Mouse (Mus musculus) embryo, embryonic 10 days (tissue): ENCODE results near the gene Fgfr2.

Source experiments
- DNase-seq: peaks from one replicate; pipeline ENCODE4 v3.0.0-alpha.2; 2015; ENCODE audit warnings: low spot score

Fgfr2 gene

DNA sequence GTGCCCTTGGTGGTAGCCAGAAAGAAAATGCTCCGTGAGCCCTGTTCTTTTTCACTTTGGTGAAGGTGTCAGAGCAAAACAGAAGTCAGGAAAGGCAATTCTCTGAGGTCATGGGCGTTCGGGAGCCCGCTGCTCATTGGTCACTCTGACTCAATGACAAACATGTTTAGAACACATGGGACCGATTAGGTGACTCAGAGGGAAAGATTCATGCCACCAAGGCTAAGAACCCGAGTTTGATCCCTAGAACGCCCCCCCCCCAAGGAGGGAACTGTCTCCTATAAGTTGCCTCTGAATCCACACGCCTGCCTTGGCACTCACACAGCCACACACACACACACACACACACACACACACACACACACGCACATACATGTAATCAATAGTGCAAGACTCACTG is 2329.5 kb downstream of the Fgfr2 start:
- no peak for DNase-seq

DNA sequence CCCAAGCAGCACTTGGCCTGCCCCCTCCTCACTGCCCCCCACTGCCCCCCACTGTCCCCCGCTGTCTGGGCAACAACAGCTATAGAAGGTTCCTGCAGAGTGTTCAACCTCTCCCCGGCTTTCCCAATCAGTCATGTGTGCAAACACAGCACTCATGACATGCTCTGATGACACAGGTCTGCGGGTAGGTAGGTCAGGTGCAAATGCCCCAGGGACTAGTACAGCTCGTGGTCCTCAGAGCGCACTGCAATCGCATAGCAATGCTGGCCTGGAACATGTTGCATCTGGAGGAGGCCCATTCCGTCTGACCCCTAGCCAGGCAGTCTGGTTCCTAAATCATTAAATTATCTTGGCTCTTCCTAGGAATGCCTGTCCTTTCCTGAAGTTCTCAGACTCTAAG is 2333.7 kb downstream of the Fgfr2 start:
- DNase-seq, result no peak

DNA sequence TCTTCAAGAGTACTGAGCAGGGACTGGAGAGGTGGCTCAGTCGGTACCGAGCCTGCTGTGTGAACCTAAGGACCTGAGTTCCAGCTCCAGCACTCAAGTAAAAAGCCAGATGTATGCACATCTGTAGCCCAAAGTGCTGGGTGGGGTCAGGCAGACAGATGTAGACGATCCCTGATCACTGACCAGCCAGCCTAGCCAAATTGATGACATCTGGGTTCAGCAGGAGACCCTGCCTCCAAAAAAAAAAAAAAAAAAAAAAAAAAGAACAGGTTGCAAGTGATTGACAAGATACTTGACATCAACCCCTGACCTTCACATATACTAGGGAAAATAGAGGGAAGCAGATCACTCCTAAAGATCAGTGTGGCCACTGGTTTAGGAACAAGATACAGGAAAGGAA is 2334.2 kb downstream of the Fgfr2 start:
- DNase-seq, result no peak

DNA sequence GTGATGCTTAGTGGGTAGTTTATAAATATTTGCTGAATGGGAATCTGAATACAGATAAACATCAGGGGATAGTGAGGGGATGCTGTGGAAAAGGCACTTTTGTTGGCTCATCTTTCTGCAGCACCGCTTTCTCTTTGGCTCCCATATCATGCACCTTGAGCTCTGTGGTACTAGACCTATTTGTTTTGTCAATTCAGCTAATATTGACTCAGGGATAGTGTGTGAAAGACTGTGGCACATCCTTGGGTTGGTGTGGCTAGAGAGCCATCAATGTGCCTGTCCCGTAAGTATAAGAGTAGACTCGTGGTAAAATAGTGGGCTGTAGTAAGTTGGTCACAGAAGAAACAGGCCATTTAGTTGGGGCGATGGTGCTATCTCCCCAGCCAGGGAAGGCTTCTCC is 2335.6 kb downstream of the Fgfr2 start:
- no peak for DNase-seq

DNA sequence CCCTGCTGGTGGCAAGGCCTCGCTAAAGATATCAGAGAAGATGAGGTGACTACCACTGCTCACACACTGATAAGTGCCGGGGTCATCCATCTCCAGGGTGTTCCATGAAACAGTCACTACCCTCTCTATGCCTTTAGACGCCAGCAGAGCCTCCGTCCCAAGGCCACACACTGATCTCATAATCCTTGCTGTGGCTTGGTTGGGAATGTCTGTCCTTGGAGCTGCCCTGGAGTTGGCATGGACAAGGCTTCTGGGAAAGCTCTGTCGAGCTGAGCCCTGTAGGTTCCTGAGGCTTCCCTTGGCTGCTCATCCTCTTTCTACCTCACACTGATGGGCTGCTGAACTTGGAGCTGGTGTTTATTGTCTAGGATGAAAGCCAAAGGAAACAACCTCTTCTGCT is 2336.4 kb downstream of the Fgfr2 start:
- no peak for DNase-seq

DNA sequence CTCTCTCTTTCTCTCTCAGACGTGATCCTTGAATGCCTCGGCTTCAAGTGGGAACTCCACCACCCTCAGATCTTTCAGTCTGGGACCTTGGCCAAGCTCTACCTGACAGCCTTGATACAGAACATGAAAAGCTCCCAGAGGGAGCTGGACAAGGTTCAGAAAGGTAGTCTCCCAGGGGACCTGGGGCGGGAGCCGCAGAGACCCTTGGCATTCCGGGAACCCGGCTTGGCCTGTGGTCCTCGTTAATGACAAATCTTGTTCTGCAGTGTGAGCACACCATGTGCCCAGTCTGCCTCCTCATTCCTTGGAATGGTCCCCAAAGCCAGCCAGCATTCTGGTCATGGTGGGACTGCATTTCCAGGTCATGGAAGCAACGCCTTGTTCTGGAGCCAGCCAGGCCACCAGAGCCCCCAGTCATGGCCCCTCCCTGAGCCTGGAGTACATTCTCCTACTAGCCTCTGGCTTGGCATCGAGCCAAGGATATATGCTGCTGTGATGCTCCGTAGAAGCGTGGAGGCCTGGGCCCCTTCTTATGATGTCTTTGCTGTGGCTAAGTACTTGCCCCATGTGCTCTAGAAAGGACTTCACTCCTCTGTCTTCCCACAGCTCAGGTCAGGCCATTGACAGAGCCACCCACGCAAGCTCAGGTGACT is 2337.1 kb downstream of the Fgfr2 start:
- DNase-seq, result no peak

DNA sequence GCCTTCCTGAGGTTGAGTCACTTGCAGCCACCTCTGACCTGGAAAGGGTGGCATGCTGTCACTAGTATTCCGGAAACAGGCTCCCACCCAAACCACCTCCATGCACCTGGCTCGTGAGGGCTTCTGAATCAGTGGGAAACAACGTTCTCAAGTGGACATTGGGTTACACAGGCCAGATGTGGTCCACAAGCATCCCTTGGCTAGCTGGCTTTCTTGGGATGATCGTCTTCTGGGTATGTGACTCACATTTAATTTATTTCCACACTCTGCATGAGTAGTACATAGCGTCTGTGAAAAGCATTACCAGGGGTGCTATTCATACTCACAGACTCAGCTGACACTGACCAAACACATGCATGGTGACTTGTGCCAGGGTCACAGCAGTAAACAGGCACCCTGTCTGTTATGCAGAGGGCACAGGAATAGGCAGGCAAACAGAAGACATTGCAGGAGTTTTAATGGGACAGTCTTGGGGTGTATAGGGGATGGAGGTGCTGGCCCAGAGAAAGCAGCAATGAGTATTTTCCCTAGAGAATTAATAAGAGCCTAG is 2340.6 kb downstream of the Fgfr2 start:
- no peak for DNase-seq

DNA sequence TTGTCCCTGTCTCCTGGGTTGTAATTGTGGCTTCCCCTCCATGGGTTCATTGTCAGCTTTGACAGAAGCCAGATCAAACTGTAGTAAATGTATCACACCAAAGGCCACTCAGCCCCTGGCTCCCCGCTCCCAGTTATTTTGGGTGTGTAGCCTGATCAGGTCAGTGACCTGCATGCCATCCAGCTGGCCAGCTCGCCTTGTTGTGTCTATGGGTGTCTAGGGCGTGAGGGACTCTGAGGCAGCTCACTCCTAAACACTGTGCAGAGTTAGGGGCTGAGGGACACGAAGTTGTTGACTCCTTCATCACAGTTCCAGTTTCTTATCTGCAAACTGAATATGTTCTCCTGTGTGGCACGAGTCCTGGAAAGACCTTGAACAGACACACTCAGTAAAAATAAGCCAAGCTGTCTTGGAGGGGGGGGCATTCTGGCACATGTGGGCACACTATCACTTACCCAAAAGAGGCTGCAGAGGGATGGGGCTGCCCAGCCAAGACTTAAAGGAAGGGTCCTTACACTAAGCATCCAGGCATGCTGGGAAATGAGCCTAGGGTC is 2342.2 kb downstream of the Fgfr2 start:
- no peak for DNase-seq

DNA sequence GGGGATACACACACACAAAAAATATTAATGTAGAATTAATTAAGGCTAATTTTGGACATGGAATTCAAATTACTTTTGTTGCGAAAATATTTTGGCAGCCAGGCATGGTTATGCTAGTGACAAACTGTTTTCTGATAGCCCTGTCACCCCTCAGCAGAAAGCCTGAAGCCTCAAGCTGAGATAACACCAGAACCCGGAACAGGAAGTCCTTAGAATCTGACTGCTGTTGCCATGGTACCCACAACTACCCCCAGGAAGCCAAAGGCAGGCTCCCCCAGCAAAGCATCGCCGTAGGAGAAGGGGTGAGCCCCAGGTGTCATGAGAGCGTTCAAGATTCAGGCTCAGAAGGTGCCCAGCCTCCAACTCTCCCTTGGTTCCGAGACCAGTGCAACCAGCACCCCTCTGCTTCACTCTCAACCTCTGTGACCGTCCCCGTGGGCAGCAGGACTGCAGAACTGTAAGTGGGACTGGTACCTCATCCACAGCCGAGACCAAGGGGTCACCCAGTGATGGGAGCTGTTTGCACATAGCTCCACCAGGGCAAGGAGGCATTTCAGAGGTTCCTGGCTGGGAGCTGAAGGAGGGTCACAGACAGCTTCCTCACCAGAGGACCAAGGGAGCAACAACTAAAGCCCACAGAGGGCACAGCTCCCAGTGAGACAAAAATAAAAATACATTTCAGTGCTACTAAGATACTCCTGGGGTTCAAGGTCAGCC is 2349.1 kb downstream of the Fgfr2 start, which contains the start of gene Btbd16:
Btbd16 (plus strand) TSS at position 156 of the 717 bp plus-strand sequence.
- DNase-seq, result no peak

DNA sequence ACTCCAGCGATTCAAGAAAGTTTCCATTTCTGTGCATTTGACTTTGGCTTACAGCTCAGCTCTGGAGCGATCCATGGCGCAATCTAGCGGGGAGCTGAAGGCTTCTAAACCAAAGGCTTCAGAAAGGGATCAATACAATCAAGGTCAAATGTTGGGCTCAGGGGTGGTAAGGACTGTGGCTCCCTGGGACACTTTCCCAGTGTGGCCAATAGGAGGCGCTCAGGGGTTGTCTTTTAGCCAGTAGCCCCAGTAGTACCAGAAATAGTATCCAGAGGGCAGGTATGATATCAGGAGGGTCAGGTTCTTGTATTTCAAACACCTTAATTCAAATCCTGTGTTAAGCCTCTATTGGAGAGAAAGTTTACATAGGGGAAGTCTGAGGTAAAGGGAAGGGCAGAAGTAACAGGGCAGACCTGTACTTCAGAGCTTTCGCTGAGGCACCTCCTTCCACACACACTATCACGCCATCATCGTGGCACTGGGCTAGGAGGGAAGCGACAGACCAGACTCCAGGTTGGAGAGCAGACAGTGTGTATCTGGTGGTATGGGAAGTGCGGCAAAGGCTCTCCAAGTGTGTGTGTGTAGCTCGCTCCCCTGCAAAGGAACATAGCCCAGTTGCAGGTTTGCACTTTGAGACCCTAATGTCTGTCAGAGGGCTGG is 2349.8 kb downstream of the Fgfr2 start:
- DNase-seq, result peak; percentile 49

DNA sequence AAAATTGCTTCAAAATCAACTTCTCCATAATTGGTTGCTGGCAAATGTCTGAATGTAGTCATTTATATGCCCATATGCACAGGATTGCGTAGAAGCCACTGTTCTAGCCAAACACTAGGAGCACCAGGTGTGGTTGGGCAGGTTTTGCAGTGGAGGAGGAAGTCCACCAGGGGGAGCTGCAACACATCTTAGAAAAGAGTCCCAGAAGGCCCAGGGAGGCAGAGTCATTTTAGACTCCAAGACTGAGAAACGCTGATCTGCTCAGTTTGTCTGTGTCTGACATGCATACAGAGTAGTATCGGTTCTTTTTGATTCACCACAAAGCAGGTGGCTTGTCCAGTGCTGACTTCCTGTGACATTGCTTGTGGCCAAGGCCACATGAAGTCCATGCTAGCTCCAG is 2352.4 kb downstream of the Fgfr2 start:
- DNase-seq, result peak; percentile 86

DNA sequence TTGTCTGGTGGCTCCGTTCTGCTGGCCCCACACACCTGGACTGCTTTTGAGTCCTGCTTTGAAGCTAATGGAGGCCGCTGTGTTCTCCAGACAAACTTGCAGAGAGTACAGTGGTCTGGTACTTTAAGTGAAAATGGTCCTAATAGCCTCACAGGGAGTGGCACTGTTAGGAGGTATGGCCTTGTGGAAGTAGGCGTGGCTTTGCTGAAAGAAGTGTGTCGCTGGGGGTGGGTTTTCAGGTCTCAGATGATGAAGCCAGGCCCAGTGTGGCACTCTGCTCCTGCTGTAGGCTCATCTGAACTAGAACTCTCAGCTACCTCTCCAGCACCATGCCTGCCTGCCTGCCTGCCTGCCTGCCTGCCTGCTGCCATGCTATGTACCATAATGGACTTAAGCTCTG is 2355.0 kb downstream of the Fgfr2 start:
- DNase-seq, result no peak

DNA sequence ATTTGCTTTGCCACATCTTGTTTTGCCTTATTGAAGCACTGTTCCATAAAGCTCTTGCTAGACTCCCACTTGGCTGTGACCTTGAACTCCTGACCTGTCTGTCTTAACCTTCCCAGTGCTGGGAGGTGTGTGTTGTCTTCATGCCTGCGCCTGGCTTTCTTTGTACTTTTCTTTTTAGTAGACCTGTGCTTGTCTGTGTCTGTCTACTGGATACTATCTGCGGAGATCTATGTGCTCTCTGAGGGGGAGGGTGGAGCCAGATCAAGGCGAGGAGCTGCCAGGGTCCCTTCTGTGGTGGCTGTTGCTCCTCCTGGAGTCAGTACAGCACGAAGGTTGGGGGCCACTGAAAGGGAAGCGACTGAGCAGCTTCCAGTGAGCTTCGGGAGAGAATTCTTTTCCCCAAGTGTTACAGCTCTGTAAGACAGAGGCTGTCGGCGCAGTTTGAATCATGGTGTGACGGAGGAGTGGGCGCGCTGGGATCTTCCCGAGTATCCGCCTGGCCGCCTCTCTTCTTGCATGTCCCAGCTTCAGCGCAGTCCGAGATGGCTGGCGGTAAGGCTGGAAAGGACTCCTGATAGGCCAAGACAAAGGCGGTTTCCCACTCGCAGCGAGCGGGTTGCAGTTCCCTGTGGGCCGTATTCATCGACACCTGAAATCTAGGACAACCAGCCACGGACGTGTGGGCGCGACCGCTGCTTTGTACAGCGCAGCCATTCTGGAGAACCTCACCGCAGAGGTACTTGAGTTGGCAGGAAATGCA is 2356.6 kb downstream of the Fgfr2 start:
- no peak for DNase-seq

DNA sequence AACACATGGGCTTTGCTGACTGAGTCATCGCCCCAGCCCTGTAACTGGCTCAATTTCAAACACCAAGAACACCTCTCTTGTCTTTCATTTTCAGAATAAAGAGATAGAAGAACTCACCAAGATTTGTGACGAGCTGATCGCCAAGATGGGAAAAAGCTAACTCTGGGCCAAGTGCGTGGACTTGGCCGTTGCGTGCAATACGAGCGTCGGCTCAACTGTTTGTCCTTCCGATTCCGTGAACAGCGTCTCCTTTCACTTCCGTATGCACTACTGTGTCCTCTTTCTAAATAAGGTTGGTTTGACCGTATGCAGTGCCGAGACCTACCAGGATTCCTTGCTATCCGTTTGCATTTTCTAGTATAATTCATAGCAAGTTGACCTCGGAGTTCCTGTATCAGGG is 2359.0 kb downstream of the Fgfr2 start:
- no peak for DNase-seq

DNA sequence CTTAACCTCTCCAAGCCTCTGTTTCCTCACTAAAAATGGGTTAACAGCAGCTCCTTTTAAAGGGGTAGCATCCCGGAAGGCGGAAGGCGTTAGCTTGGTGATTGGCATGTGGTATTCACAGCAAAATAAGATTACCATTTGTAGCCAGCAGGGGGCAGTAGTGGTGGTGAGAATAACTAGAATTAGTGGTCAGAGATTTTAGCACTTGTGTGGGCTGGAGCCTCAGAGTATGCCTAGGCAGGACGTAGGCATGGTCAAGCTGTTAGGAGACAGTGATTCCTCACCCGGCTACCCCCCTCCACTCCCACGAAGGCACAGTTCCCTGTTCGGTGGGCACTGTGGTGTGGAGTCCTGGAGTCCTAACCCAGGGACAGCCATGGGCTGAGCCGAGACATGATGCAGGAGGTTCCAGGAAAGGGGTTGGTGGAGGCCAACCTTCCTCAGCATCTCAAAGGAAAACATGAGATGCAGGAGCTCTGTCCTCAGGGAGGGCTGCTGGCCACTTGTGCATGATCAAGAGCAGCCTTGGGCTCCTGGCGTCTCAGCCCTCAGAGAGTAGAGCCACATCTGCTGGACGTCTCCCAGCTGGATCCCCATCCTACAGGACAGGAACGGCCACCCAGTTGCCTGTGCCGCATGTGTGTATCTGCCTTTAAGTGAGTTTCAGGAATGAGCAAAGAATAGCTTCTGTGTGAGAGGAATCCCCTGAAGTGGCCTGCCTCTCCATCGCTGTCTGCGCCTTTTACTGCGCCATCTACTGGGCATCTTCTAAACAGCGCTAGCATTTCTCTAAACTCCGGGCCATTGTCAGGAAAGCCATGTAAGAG is 2360.9 kb downstream of the Fgfr2 start:
- peak; percentile 92 for DNase-seq

DNA sequence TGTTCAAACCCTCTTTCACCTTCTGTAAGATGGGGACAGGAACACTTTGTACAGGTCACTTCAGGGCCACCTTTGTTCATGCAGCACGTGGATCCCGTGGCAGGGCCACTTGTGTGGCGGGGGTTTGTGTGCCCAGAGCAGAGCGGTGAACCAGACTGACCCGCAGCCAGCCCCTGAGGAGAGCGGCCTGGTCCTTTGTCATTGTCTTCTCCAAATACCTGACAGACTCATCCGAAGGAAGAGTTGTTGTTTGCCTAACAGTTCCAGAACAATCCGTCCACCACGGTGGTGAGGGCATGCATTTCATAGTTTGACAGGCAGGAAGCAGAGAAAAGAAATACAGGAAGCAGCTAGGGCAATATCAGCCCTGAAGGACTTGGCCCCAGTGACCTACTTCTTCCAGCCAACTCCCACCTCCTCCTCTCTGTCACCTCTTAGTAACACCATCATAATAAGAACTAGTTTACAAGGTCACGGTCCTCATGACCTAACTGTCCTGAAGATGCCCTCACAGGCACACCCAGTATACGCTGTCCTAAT is 2365.8 kb downstream of the Fgfr2 start:
- no peak for DNase-seq

DNA sequence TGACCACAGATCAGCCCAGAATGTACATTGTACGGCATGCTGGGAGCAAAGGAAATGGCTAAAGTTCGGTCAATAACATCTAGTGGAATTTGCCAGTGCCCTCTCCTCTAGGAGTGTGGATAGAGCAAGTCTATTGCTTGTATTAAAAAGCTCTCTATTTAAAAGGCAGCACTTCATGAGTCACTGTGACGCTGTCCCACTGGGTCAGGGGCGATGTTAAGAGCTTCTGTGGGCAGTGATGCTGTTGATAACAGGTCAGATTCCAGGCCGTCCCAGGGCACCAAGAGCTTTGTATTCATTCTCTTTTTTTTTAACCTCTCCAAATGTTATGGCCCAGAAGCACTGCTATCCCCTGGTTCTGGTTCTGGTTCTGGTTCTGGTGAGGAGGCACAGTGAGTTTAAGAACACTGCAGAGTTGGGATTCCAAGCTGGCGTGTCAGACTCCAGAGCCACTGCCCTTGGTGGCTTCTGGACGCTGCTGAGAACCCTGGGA is 2366.8 kb downstream of the Fgfr2 start:
- DNase-seq, result no peak

DNA sequence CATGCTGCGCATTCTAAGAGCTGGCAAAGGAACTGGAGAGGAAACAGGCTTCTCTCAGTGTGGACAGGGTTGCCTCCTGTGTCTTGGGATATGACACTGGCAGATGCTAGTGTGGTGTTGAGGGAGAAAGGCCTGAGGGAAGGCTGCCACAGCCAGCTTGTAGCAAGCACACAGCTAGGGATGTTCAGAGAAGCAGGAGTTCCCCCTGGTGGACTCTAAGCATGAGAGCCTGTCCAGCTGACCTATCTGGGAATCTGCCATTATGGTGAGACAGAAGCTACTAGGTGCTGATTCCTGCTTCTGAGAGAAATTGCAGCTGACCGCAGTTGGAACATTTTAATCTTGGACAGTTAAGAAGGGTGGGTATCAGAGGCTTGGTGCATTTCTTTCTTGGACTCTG is 2368.4 kb downstream of the Fgfr2 start:
- DNase-seq, result peak; percentile 29

DNA sequence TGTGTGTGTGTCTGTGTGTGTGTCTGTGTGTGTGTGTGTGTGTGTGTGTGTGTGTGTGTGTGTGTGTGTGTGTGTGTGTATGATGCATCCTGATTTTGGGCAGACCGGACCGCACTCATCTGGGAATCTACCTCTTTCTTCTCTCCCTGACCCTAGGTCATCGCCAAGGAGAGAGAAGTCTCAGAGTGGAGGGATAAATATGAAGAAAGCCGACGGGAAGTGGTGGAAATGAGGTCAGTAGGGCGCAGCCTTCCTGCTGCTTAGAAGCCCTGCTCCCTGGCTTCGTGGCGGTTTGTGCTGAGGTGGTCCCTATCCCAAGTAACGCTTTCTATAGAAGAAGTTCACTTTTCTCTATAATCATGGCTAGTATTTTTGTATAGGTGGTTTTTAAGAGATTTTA is 2371.5 kb downstream of the Fgfr2 start:
- DNase-seq, result peak; percentile 63

DNA sequence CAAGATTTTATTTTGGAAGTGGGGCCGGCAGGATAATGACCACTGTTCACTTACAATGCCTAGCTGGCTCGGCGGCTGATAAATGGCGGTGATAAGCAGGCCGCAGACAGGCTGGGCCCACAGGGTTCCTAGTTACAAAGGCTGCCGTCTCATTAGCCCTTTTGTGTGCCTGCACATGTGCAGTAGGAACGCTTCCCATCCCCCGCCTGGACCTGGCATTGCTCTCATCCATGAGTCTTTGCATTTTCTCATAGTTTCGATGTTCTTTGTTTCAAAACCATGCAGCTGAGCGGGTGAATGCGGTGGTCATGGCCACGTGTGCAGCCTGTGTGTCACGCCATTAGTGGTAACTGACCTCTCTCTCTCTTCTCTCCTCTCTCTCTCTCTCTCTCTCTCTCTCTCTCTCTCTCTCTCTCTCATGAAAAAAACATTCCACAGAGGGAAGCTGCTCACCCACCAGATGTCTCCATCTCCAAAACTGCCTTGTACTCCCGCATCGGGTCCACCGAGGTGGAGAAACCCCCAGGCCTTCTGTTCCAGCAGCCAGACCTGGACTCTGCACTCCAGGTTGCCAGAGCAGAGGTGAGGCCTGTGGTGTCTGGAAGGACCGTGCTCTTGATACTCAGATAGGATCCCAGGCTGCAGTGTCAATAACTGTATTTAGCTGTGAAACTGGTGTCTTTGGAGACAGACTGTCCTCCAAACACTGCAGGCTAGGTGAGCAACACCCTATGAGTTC is 2372.2 kb downstream of the Fgfr2 start:
- peak; percentile 88 for DNase-seq
